Mouse (Mus musculus) yolk sac, embryonic 10.5 days (tissue): Measurements from ENCODE around the gene Gm20509.
"Not testable (repeated sequence)": the region's sequence is repeated elsewhere in the genome, so short reads cannot be mapped to it uniquely, and the experiment has no call there.

ENCODE experiments used
- DNase-seq: peaks from one replicate; pipeline ENCODE4 v3.0.0-alpha.2; 2017; ENCODE audit warnings: low spot score

Gm20509 gene

DNA sequence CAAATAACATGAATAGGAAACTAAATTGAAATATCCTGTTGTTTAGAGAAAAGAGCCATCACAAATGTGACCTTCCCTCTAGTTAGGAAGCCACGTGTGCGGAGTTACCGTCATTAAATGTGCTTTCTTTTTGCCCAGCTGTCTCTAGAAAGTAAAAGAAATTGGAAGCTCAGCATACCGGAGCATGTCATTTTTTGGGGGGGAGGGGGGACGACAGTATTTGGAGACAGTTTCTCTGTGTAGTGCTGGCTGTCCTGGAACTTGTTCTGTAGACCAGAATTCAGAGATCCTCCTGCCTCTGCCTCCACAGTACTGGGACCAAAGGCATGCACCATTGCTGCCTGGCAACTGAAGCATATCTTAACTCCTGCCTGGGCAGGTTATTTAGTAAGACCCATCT, 734 bp upstream of the Gm20509 start, which contains the start of gene Khdc3:
Gene Khdc3, plus strand, starts transcription at position 301 of the 400 bp plus-strand sequence.
- no peak for DNase-seq

DNA sequence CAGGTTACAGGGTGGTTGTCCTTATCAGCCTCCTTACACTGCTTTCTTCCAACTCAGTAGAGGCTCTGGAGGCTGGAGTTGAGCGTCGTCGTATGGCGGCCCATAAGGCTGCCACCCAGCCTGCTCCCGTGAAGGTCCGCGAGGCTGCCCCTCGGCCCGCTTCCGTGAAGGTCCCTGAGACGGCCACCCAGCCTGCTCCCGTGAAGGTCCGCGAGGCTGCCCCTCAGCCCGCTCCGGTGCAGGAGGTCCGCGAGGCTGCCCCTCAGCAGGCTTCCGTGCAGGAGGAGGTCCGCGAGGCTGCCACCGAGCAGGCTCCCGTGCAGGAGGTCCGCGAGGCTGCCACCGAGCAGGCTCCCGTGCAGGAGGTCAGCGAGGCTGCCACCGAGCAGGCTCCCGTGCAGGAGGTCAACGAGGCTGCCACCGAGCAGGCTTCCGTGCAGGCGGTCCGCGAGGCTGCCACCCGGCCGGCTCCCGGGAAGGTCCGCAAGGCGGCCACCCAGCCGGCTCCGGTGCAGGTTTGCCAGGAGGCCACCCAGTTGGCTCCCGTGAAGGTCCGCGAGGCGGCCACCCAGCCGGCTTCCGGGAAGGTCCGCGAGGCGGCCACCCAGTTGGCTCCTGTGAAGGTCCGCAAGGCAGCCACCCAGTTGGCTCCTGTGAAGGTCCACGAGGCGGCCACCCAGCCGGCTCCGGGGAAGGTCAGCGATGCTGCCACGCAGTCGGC, 1.0 kb downstream of the Gm20509 start:
- DNase-seq: peak; percentile 28

DNA sequence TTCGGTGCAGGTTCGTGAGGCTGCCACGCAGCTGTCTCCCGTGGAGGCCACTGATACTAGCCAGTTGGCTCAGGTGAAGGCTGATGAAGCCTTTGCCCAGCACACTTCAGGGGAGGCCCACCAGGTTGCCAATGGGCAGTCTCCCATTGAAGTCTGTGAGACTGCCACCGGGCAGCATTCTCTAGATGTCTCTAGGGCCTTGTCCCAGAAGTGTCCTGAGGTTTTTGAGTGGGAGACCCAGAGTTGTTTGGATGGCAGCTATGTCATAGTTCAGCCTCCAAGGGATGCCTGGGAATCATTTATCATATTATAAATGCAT, 1.6 kb downstream of the Gm20509 start:
- DNase-seq: no peak

DNA sequence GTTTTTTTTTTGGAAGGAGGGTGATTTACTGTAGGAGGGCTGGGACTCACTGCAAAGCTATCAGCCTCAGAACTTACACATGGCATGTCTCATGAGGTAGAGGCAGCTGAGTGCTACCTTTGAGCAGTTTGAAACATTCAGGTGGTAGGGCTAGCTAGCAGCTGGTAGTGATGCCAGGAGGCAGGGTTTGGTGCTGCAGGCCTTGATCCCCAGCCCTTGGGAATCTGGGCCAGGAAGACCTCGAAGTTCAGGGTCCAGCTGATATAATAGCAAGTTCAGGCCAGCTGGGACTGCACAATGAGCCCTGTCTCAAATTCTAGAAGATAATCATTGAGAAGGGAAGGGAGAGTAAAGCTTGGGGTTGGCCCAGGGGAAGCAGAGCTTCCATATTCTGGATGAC, 2.9 kb downstream of the Gm20509 start:
- no peak for DNase-seq

DNA sequence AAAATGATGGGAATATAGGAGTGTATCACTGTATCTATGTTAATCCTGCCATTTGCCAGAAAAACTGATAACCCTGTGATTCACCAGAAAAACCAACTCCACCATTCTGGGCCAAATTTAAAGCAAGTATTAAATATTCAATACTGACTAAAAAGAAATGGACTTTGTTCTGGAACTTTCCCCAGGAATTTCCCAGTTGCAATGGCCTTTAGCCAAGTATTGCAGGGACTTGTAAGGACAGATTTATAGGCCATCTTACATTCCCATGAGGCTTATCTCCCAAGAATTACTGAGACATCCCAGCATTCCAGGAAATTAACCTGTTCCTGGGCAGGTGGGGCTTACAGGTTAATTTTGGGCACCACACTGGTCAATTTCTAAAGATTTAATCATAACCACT, 3.5 kb downstream of the Gm20509 start:
- no peak for DNase-seq

DNA sequence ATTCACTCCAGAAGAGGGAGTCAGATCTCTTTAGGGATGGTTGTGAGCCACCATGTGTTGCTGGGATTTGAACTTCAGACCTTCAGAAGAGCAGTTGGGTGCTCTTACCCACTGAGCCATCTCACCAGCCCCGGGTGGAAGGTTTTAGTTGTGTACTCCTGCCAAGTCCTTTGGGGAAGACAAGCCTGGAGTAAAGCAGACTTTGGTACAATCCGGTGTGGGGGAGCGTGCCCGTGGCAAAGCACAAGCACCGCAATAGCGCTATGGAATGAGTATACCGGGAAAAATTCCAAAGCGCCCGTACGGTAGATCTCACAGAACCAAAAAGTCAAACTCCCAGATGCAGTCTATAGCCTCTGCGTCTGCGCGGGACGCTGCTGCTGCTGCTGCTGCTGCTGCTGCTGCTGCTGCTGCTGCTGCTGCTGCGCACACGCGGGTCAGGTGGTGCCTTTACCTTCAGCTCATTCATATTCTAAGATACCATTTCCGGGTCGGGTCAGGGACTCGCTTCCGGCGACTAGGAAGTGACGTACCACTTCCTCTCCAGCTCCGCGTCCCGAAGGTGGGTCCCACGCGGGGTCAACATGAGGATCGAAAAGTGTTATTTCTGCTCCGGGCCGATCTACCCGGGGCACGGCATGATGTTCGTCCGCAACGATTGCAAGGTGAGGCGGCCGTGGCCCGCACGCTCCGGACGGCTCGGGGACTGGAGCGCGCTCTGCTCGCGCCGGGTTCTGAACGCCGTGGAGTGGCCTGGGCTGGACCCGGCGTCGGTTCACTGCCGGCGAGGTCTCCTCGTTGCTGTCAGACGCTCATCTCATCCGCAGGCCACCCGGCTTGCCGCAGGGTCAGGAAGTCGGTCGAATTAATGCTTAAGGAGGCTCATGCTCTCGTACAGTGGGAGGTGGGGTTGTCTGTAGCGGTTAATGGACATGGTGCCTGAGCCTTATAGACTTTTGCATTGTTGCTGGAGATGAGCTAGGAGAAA, 10.9 kb downstream of the Gm20509 start, which contains the start of gene Rsl24d1:
Gene Rsl24d1, plus strand, starts transcription at position 508 of the 988 bp plus-strand sequence.
- DNase-seq: peak; percentile 87

DNA sequence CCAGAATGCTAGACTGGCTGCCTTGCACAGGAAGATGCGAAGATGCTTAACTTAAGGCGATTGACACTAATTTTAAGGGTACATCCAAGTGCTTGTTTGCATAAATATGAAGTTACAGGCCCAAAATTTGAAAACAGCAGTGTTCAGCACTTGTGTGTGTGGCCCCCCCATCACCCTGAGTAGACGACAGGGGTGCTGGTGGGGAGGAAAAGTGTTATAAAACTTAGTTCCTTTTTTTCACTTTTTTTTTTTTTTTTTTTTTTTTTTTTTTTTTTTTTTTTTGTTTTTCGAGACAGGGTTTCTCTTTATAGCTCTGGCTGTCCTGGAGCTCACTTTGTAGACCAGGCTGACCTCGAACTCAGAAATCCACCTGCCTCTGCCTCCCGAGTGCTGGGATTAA, 14.4 kb downstream of the Gm20509 start:
- not testable (repeated sequence) for DNase-seq

DNA sequence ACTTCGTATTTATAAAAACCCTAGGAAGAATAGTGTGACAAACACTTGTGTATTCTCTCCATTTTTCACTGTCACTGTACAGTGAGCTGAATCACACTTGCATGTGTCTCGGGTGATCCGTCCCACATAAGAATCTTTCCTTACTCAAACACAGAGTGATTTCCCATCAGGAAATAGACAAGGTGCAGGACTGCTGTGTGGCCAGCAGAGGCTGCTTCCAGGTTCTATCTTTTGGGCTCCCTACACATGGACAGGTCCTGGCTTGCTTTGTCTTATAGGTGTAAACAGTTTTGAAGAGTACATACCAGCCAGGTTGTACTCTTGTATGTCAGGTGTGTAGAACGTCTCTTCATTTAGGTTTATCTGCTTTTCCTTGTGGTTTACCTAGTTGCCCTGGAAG, 15.7 kb downstream of the Gm20509 start:
- no peak for DNase-seq

GRCm38 (mm10) chr9:73121735-73122134, 19.5 kb downstream of the Gm20509 start:
- DNase-seq: no peak

DNA sequence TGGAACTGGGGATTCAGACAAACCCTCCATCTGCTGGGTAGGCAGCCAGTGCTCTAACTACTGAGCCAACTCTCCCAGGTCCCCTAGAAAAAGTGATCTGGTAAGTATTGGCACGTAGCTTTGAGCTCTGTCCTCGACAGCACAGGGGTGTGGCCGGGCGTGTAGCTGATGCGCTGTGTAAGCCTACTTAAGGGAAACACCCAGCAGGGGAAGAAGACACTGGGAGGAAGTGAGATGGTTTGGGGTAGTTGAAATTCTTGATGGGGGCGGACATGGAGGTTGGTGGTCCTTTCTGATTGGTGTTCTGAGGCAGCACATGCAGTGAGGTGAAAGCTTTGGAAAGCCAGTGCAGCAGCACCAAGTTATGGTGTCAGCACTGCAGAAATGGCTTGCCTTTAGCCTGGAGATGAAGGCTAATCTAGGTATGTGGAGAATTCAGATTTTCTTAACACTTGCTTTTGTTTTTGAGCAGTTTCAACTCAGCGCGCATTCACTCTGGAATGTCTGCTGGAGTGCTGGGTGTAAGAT, 22.8 kb downstream of the Gm20509 start:
- DNase-seq: no peak

GRCm38 (mm10) chr9:73127457-73127856, 25.2 kb downstream of the Gm20509 start:
- DNase-seq: no peak

- no peak for DNase-seq
These were observed 27.6 kb downstream of the Gm20509 start for GRCm38 (mm10) chr9:73129875-73130274.

- DNase-seq: no peak
These were observed 28.3 kb downstream of the Gm20509 start for GRCm38 (mm10) chr9:73130529-73130928.

DNA sequence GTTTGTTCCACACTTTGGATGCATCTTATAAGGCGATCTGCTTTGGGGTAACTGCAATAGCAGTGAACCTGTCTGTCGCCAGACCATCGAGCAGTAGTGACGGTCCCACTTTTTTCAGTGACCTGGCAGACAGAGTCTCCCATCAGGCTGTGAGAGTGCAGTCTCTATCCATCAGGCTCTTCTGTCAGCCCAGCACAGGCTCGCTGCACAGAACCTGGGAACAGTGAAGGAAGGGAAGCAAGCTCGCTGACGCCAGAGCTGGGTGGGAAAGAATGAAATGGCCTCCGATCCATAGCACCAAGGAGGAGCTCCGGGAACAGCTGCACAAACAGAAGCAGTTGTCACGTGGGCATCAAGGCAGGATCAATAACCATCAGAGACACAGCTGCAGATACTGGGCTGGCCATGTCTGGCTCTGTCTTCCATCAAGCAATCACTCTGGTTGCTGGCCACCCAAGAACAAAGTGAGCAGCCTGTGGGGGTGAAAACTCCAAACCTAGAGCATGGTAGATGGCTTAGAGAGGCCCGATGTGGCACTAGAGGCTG, 35.1 kb downstream of the Gm20509 start:
- no peak for DNase-seq

DNA sequence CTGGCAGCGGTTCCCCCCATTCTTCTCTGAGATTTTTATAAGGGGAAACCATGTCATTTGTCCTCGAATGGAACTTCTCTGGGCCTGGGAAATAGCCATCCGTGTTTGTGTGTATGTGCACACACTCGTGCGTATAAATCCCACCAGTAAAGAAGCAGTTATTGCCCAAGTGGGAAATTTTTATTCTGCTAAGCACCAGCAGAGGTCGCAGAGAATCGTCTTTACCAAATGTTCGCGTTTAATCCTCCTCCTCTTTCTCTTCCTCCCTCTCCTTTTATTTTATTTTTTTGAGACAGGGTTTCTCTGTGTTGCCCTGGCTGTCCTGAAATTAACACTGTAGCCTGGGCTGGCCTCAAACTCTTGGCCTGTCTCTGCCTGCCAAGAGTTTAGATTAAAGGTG, 52.1 kb downstream of the Gm20509 start:
- DNase-seq: no peak

DNA sequence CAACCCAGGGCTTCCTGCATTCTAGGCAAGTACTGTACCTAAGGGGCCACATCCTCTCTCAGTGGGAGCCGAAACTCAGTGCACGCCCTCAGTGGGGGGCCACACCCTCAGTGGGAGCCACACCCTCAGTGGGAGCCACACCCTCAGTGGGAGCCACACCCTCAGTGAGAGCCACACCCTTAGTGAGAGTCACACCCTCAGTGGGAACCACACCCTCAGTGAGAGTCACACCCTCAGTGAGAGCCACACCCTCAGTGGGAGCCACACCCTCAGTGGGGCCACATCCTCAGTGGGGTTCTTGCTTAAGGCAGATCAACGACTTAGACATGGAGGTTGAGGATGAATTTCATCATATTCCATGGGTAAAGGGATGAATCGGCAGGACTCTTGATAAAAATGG, 55.7 kb downstream of the Gm20509 start:
- no peak for DNase-seq

- DNase-seq: no peak
These were observed 57.0 kb downstream of the Gm20509 start for GRCm38 (mm10) chr9:73159265-73159664.

GRCm38 (mm10) chr9:73162571-73163333, 60.5 kb downstream of the Gm20509 start:
- DNase-seq: peak; percentile 57

DNA sequence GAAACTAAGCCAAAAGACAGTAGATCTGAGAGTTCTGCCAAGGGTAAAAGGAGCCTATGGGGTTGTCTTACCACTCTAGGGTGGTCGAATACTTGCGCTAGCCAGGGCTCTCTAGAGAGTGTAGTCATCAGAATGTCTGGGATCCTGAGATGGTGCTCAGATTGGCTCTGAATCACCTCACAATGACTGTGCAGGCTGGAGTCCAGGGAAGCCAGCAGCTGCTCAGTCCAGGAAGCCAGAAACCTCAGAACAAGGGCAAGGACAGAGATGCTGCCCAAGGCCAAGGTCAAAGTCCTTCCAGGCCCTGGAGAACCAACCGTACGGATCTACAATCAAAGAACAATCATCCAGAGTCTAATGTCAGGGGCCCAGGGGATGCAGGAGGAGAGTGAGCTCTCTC, 63.4 kb downstream of the Gm20509 start:
- no peak for DNase-seq
